Mouse (Mus musculus) lung, postnatal 25 days (tissue): ENCODE results near the gene A4galt.

Experiments
- DNase-seq: peaks from one replicate; pipeline ENCODE4 v3.0.0; 2022; ENCODE audit warnings: low spot score

Gene A4galt

DNA sequence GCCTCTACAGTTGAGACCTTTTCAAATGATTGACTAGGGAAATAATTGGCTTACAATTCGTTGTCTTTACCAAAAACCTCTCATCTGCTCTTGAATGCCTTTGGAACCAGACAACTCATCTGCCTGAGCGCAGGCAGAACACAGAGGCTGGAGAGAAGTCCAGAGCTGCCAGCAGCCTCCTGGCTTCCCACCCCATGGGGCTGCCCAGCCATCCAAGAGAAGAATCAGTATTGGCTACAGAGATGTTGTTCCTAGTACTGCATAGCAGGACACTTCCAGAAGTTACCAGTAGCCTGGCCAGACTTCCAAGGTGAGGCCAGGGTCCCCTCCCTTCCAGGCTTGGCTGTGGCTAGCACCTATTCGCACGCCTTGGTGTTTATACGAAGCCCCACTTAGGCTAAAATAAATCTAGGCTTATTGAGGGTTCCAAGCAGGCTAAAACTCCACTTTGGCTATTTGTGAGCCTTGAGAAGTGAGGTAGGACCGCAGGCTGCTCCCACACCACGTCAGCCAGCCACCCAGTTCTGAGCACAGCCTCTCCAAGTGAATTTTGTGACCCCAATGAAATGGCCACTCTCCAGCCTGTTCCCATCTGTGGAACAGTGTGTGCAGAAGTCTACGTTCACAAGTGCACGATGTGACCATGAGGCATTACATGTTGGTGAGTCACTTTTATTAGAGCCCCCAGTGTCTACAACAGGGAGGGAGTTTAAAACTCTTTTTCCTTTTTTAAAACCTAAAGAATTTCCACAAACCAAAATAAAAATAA, 25.3 kb downstream of the A4galt start:
- no peak for DNase-seq

DNA sequence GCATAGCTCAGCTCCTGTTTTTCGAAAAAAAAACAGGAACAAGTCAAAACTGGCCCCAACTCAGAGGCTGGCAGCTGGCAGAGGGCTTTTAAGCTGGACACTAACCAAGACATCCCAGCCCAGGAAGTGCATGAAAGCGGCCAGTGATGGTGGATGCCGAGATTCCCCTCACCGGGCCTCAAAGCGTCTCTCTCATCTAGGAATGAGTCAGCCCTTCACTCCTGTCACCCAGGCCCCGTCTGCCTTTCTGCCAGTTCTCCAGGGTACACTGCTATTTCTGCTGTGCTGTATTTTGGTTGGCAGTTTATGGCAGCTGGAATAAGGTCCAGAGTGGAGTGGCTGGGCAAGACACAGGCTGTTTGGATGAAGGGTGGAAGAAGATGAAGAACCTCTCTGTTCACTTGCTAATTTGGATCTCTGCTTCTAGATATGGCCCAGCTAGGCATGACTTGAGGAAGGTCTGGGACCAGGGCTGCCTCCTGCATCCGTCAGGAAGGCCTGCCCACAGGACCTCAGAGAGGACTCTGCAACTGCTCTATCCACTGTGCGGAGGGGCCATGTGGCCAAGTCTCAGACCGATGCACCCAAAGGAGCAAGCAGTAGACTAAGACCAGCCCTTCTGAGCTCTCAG, 27.3 kb downstream of the A4galt start:
- DNase-seq = no peak

DNA sequence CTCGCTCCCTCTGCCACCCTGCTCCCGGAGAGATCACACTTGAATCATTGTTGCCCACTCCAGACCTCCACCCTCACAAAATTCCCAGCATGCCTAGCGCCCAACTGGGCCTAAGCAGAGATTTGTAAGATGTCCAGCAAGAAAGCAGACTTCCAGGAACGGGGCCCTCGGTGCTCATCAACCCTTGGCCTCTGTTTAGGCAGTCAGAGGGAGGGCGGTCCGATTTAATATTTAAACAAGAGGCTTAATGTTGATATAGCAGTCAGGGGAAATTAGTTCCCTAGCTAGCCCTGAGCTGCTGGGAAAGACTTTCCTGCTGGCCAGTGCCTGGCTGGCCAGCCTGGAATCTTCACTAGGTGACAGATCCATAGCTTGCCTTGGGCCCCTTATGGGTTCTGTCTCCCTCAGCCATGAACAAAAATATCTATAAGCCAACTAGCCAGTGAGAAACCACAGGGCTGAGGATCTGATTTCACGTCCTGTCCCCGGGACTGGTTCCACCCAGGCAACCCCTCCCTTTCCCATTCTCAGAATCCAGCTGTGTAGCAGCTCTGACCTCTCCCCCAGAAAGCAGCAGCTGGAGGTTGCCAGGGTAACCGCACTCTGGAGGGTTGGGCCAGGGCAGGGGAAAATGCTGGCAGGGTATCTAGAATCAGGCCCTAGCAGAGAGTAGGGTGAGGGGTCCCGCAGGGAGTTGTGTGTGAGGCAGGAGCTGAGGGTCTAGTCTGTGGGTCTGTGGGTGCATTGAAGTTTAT, 28.2 kb downstream of the A4galt start:
- DNase-seq = peak; percentile 77

GRCm38 (mm10) chr15:83221721-83222120, 29.9 kb downstream of the A4galt start:
- no peak for DNase-seq

- DNase-seq = no peak
Observed at GRCm38 (mm10) chr15:83220368-83221013, 31.1 kb downstream of the A4galt start.

- no peak for DNase-seq
Observed at GRCm38 (mm10) chr15:83215322-83216216, 36.0 kb downstream of the A4galt start.

GRCm38 (mm10) chr15:83210229-83210628, 41.3 kb downstream of the A4galt start:
- DNase-seq = peak; percentile 72

- no peak for DNase-seq
Observed at GRCm38 (mm10) chr15:83209719-83210118, 41.9 kb downstream of the A4galt start.

- DNase-seq = no peak
Observed at GRCm38 (mm10) chr15:83209092-83209695, 42.4 kb downstream of the A4galt start.

DNA sequence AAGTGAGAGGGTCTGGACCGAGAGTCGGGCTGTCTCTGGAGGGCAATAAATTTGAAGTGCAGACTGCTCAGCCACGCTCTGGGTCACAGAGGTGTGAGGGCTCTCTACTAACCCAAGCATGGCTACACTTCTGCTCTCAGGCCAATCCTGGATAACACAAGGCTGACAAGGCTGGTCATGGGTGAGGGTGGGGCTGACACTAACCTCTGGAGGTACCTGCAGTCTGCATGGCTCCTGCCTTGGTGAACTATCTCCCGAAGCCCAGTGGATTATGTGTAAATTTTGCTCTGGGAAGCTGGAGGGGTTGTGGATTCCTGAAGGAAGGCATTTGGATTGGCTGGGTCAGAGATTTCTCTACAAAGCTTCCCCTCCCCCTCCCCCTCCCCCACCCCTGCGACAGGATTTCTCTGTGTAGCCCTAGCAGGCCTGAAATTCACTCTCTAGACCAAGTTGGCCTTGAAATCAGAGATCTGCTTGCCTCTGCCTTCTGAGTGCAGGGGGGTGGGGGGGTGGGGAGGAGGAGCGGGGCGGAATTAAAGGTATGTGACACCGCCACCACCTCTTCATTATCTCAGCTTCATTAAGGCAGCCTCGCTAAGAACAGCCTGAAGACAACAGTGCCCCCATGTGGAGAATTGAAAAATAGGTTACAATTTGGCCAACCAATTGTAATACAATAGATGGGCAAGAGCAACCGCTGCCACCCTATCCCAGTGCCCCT, 46.7 kb downstream of the A4galt start:
- DNase-seq = peak; percentile 80

DNA sequence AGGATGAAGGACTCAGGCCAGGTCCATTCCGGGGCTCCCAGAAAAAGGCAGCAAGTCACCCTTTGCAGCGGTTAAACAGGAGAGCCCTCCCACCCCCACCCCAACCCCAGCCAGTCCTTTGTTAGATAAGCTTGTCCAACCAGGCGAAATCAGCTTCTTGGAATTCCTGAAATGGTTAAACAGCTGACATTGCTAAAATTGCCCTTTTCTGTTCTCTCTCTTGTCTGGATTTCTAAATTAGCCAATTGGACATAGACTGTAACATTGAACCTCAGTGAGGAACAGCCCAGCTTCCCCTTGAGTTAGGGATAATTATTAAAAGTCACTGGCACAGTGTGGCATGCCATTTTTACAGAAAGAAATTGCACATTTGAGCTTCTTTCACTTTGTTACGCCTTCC, 49.2 kb downstream of the A4galt start:
- no peak for DNase-seq

DNA sequence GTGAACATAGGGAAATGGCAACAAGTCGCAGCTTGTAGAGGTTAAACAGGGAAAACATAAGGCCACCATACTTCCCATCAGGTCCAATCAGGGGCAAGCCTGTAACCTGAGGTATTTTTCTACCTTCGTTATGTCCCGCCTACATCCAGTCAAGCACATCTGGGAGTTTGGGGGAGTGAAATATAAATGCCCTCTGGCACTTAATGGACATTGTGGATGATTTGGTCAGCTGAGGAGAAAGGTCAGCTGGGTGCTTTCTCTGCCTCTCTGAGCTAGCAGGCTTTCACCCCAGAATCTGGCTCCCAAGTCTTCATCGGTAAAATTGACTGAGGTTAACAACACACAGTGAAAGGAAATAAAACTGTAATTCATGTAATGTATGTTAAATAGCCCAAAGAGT, 58.2 kb downstream of the A4galt start:
- no peak for DNase-seq

DNA sequence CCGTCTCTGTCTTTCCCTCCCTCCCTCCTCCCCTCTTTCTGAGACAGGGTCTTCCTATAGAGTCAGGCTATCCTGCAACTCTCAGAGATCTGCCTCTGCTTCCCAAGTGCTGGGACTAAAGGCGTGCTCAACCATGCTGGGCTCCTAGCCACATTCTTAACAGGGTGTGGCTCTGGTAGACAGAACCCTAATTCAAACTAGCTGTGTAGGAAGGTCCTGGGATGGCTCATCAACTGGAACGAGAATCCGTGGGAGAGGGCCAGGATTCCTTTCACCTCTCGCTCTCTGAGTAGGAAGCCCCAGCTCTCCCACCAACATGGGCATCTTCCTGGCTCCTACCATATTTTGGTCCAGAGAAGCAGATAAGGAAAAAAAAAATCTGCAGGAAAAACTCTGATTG, 69.2 kb downstream of the A4galt start:
- DNase-seq = no peak

- no peak for DNase-seq
Observed at GRCm38 (mm10) chr15:83181800-83182330, 69.7 kb downstream of the A4galt start.

DNA sequence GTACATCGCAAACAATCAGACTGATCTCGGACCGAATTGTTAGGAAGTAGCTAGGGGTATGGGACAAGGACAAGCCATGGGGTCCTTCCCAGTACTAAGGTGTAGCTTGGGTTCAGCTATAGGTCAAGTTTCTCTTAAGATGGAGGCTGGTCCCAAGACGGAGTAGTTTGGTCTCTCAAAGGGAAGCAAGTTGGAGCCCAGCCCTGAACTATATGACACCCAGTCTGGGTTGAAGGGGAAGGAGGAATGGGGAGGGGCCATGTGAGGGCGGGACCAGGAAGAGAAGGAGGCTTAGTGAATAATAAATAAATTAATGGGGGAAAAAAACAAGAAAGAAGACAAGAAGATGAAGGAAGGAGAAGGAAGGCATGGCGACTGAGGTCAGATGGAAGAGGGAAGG, 71.6 kb downstream of the A4galt start:
- no peak for DNase-seq
